Mouse (Mus musculus) kidney, embryonic 14.5 days (tissue): ENCODE data around the gene Ltbp3. TPM values are rescaled to one million over a fixed set of nuclear protein-coding genes. Genes with fewer than 3 reads are reported as not detected.

ENCODE experiments used
- ATAC-seq: fragments of 200-750 bp; cut with Nextera tagmentation; 2 replicates; pipeline ENCODE4 v1.8.0; 2017; ENCODE audit warnings: moderate number of reproducible peaks, mild to moderate bottlenecking, moderate TSS enrichment, moderate library complexity; ENCODE audit not compliant: low FRiP score, low TSS enrichment
- H3K27ac ChIP-seq: fragments of 300-500 bp; sonication (generic); 2 replicates; pipeline ENCODE4 v1.5.1; 2014; ENCODE audit warnings: low read depth, mild to moderate bottlenecking, low read length, moderate library complexity, mixed read lengths
- H3K27me3 ChIP-seq: fragments of 300-500 bp; sonication (generic); 2 replicates; pipeline ENCODE4 v1.6.1; 2014; ENCODE audit warnings: mild to moderate bottlenecking, low read length; ENCODE audit not compliant: control insufficient read depth, insufficient read depth
- H3K36me3 ChIP-seq: fragments of 300-500 bp; sonication (generic); 2 replicates; pipeline ENCODE4 v1.6.1; 2014; ENCODE audit warnings: low read length, mixed read lengths; ENCODE audit not compliant: control insufficient read depth, insufficient read depth
- H3K4me1 ChIP-seq: fragments of 300-500 bp; sonication (generic); 2 replicates; pipeline ENCODE4 v1.6.1; 2014; ENCODE audit warnings: low read length, mixed read lengths; ENCODE audit not compliant: control insufficient read depth, insufficient read depth
- H3K4me2 ChIP-seq: fragments of 300-500 bp; sonication (generic); replicated peaks from 2 replicates; pipeline ENCODE4 v1.6.1; 2014; ENCODE audit warnings: low read depth, mild to moderate bottlenecking, low read length
- H3K4me3 ChIP-seq: fragments of 300-500 bp; sonication (generic); 2 replicates; pipeline ENCODE4 v1.5.1; 2014; ENCODE audit warnings: mild to moderate bottlenecking, low read length
- H3K9ac ChIP-seq: fragments of 300-500 bp; sonication (generic); 2 replicates; pipeline ENCODE4 v1.6.1; 2014; ENCODE audit warnings: low read depth, mild to moderate bottlenecking, low read length, moderate library complexity
- H3K9me3 ChIP-seq: fragments of 300-500 bp; sonication (generic); 2 replicates; pipeline ENCODE4 v1.6.1; 2016; ENCODE audit warnings: low read length; ENCODE audit not compliant: control insufficient read depth
- whole genome bisulfite sequencing: fragments of 180-500 bp; shearing (Covaris S2); extraction: QIAGEN DNeasy Blood & Tissue Kit; methylation state at CpG from one replicate; pipeline ENCODE4 v1.1.7; 2014; 5-methylcytosine and 5-hydroxymethylcytosine counted together
- polyA plus RNA-seq: library from polyadenylated mRNA; unstranded; fragments of >200 nt; fragmentation: Nextera tagmentation; extraction: Ambion mirVana; gene quantifications from 2 replicates; pipeline ENCODE4 v1.2.1, GENCODE M21; 2014

Gene Ltbp3
- polyA plus RNA-seq, 1 experiment from 2014 or later, result 27.1 TPM

GRCm38 (mm10) chr19:5780203-5780602 lies 39.5 kb downstream of the Ltbp3 start:
- H3K4me1 ChIP-seq, result no peaks in the 10 kb centered on the region
- H3K36me3 ChIP-seq, result no peaks in the 10 kb centered on the region
- no peak overlapping the region for H3K4me2 ChIP-seq
- H3K27me3 ChIP-seq, result no peaks in the 10 kb centered on the region
- no peak overlapping the region for H3K27ac ChIP-seq
- ATAC-seq, result no peak
- H3K4me3 ChIP-seq, result no peak overlapping the region
- WGBS, result 75% methylated on average over 7 of the region's 7 CpGs
- H3K9ac ChIP-seq, result no peak overlapping the region
- no peaks in the 10 kb centered on the region for H3K9me3 ChIP-seq

GRCm38 (mm10) chr19:5781532-5781931 lies 40.8 kb downstream of the Ltbp3 start:
- WGBS, result 81% methylated on average over 6 of the region's 6 CpGs
- no peak for ATAC-seq
- H3K4me1 ChIP-seq, result no peaks in the 10 kb centered on the region

GRCm38 (mm10) chr19:5782121-5782520 lies 41.4 kb downstream of the Ltbp3 start:
- no peak overlapping the region for H3K9ac ChIP-seq
- no peak for ATAC-seq
- no peak overlapping the region for H3K27ac ChIP-seq
- H3K4me3 ChIP-seq, result no peak overlapping the region
- no peaks in the 10 kb centered on the region for H3K9me3 ChIP-seq
- H3K4me1 ChIP-seq, result no peaks in the 10 kb centered on the region
- no peaks in the 10 kb centered on the region for H3K27me3 ChIP-seq
- no peak overlapping the region for H3K4me2 ChIP-seq
- 88% methylated on average over 1 of the region's 1 CpGs for WGBS
- H3K36me3 ChIP-seq, result no peaks in the 10 kb centered on the region

More at GRCm38 (mm10) chr19:5781532-5781931, 40.8 kb downstream of the Ltbp3 start:
- Histone ChIP-seq H3K4me2 (no peak overlapping the region), H3K9ac (no peak overlapping the region), H3K4me3 (no peak overlapping the region), H3K9me3 (no peaks in the 10 kb centered on the region), H3K27me3 (no peaks in the 10 kb centered on the region), H3K27ac (no peak overlapping the region), H3K36me3 (no peaks in the 10 kb centered on the region)

GRCm38 (mm10) chr19:5784958-5785577 lies 44.4 kb downstream of the Ltbp3 start:
- ATAC-seq, result no peak
- H3K27me3 ChIP-seq, result no peaks in the 10 kb centered on the region
- no peak overlapping the region for H3K27ac ChIP-seq
- no peak overlapping the region for H3K4me2 ChIP-seq
- H3K4me1 ChIP-seq, result no peaks in the 10 kb centered on the region
- 67% methylated on average over 10 of the region's 10 CpGs for WGBS
- no peaks in the 10 kb centered on the region for H3K36me3 ChIP-seq
- no peak overlapping the region for H3K9ac ChIP-seq
- no peak overlapping the region for H3K4me3 ChIP-seq
- H3K9me3 ChIP-seq, result no peaks in the 10 kb centered on the region

GRCm38 (mm10) chr19:5786441-5787114 lies 45.9 kb downstream of the Ltbp3 start:
- Histone ChIP-seq H3K4me1 (no peaks in the 10 kb centered on the region), H3K9ac (no peak overlapping the region), H3K4me2 (no peak overlapping the region), H3K36me3 (no peaks in the 10 kb centered on the region), H3K27me3 (no peaks in the 10 kb centered on the region), H3K9me3 (no peaks in the 10 kb centered on the region), H3K4me3 (no peak overlapping the region), H3K27ac (no peak overlapping the region)
- 11% methylated on average over 12 of the region's 12 CpGs for WGBS
- peak; percentile 91 for ATAC-seq

GRCm38 (mm10) chr19:5787128-5787635 lies 46.5 kb downstream of the Ltbp3 start:
- no peaks in the 10 kb centered on the region for H3K36me3 ChIP-seq
- H3K9me3 ChIP-seq, result no peaks in the 10 kb centered on the region
- H3K4me1 ChIP-seq, result no peaks in the 10 kb centered on the region
- WGBS, result 13% methylated on average over 8 of the region's 8 CpGs
- H3K4me2 ChIP-seq, result no peak overlapping the region
- H3K9ac ChIP-seq, result no peak overlapping the region
- H3K27me3 ChIP-seq, result no peaks in the 10 kb centered on the region
- H3K27ac ChIP-seq, result no peak overlapping the region
- no peak overlapping the region for H3K4me3 ChIP-seq
- peak; percentile 71 for ATAC-seq

GRCm38 (mm10) chr19:5787920-5788319 lies 47.2 kb downstream of the Ltbp3 start:
- no peak overlapping the region for H3K4me3 ChIP-seq
- H3K9me3 ChIP-seq, result no peaks in the 10 kb centered on the region
- no peak overlapping the region for H3K4me2 ChIP-seq
- H3K36me3 ChIP-seq, result no peaks in the 10 kb centered on the region
- no peaks in the 10 kb centered on the region for H3K4me1 ChIP-seq
- no peak overlapping the region for H3K9ac ChIP-seq
- no peak overlapping the region for H3K27ac ChIP-seq
- WGBS, result 90% methylated on average over 7 of the region's 7 CpGs
- no peaks in the 10 kb centered on the region for H3K27me3 ChIP-seq
- ATAC-seq, result no peak

- no peak overlapping the region for H3K27ac ChIP-seq
- no peaks in the 10 kb centered on the region for H3K4me1 ChIP-seq
- no peak overlapping the region for H3K4me3 ChIP-seq
- no peak overlapping the region for H3K4me2 ChIP-seq
- no peaks in the 10 kb centered on the region for H3K36me3 ChIP-seq
- H3K27me3 ChIP-seq, result no peaks in the 10 kb centered on the region
- 90% methylated on average over 7 of the region's 7 CpGs for WGBS
- no peaks in the 10 kb centered on the region for H3K9me3 ChIP-seq
- H3K9ac ChIP-seq, result no peak overlapping the region
- ATAC-seq, result no peak
Observed at GRCm38 (mm10) chr19:5788620-5789019, 47.9 kb downstream of the Ltbp3 start.

GRCm38 (mm10) chr19:5789066-5789465 lies 48.4 kb downstream of the Ltbp3 start:
- no peak overlapping the region for H3K4me3 ChIP-seq
- WGBS, result 67% methylated on average over 5 of the region's 5 CpGs
- no peak for ATAC-seq

More at GRCm38 (mm10) chr19:5789066-5789465, 48.4 kb downstream of the Ltbp3 start:
- Histone ChIP-seq H3K4me1 (no peaks in the 10 kb centered on the region), H3K36me3 (no peaks in the 10 kb centered on the region), H3K9me3 (no peaks in the 10 kb centered on the region), H3K4me2 (no peak overlapping the region), H3K27me3 (no peaks in the 10 kb centered on the region), H3K27ac (no peak overlapping the region), H3K9ac (no peak overlapping the region)
